Mouse (Mus musculus): Measurements from ENCODE around the gene Ptprc.

The Ptprc gene

DNA sequence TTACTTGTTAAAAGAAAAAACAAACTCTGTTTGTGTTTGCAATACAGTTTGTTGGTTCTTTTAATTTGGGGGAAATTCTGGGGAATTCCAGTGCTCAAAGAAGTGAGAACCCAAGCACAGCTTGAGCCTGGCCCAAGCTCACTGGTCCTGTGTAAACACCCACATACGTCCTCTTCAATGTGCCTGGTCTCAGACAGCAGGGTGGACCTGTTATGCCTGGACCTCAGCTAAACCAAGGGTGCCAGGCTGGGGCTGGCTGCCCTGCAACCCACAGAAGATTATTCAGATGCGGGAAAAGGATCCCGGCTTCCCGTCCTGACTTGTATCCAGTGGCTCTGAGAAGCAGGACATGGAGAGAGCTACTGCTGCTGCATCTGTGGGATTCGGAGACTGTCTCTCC, 138.0 kb downstream of the Ptprc start:
- no peak for DNase-seq

DNA sequence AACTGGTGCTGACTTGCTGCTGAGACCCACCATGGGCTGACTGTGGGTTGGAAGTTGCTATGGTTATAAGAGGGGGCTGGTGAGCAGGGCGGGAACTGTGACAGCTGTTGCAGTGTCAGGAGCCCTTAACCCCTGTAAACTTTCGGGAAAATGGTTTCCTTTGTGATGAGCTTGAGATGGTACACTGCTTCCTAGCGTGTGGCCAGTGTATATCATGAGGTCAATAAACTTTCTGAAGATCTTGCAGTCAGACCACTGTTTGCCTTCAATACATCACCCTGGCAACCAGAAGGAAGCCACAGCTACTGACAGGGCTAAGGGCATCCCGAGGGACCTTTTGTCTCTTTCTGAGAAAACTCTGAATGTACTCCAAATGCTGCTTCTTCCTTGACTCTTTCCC, 145.9 kb downstream of the Ptprc start:
- DNase-seq = no peak

DNA sequence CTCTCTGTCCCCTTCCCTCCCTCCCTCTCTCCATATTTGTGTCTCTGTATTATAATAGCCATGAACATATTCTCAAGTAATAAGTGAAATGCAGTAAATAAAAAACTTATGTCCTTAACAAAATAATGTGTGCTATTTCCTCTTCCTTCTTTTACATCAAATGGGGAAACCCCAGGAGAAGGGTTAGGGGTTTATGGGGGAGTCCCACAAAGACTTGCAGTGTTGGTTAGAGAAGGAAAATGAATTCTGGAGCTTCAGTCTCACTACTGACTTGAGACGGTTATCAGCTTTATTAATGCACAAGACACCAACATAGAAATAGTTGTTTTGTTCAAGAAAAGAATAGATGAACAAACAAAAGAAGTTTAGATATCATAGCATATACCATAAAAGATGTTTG, 150.2 kb downstream of the Ptprc start:
- no peak for DNase-seq

GRCm38 (mm10) chr1:138023601-138024000, 151.9 kb downstream of the Ptprc start:
- DNase-seq = no peak

DNA sequence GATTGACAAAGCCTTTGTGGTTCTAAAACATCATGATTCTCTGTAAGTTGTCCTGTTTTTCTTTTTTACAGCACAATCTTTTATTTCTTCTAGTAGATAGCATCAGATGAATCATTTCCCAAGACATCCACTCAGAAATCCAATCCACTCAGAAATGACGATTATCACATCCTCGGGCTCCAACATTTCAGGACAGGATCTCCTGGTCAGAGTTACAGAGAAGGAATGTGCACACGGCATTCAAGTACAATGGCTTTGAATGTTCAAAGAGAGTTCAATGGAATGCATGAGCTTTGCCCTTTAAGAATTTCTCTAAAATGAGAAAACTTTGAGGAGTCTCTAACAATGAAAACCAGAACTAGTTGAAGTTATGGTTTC, 152.6 kb downstream of the Ptprc start:
- no peak for DNase-seq

- no peak for DNase-seq
These were observed 153.3 kb downstream of the Ptprc start for GRCm38 (mm10) chr1:138021962-138022917.

Measured in B cell, adult 2 months (primary cell).